Mouse (Mus musculus): ENCODE results near the gene Rhbg.

DNA sequence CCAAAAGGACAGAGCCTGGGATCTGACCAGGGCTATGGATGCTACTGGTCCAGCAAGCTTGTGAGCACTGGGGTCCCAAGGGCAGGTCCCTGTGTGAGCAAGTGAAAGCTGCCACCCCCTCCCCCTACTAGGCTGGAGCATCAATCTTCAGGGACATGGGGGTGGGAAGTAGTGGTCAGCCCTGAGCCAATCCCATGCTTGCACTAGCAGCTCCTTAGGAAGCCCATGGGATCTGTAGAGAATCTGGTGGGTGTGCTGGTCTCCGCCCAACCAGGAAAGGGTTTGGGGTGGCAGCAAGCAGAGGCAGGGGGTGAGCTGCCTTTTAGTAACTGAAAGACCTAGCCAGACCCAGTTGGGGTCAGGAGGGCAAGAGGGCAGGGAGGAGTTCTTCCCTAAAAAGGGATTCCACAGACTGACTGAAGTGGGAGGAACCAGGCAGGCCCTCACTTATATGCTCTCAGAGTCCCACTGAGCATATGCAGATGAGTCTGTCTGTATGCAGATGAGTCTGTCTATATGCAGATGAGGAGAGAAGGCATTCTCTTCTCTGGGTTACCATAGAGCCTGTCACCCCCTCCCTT lies 23.4 kb downstream of the Rhbg start:
- TF ChIP-seq CTCF (IDR thresholded peaks at IDR 0.05; ENCODE audit: control insufficient read depth, insufficient read depth, insufficient read length), result no peak
- TF ChIP-seq MYOG (IDR thresholded peaks at IDR 0.05; ENCODE audit: control insufficient read depth, extremely low read depth, insufficient read length), result no peak
- TF ChIP-seq USF1 (IDR thresholded peaks at IDR 0.05; ENCODE audit: low read depth), result no peak
- TF ChIP-seq MYOD1 (IDR thresholded peaks at IDR 0.05; ENCODE audit: control insufficient read depth, insufficient read length, low read depth), result no peak
- no peak for TF ChIP-seq CEBPB (IDR thresholded peaks at IDR 0.05; ENCODE audit: low read depth)

Measured in C2C12 (cell line).